Mouse (Mus musculus) adrenal gland, postnatal 0 days (tissue): ENCODE data around the gene Angptl4. TPM values are rescaled to one million over a fixed set of nuclear protein-coding genes. Genes with fewer than 3 reads are reported as not detected.

Experiments used
- polyA plus RNA-seq: library from polyadenylated mRNA; unstranded; fragments of >200 nt; fragmentation: Nextera tagmentation; extraction: Ambion mirVana; gene quantifications from 2 replicates; pipeline ENCODE4 v1.2.1, GENCODE M21; 2015

Gene Angptl4
- 84.8 and 87.3 TPM in 2 replicates for polyA plus RNA-seq

GRCm38 (mm10) chr17:33781124-33781977, at the start of gene Angptl4:
Gene Angptl4 (minus strand): TSS chr17:33781830.

GRCm38 (mm10) chr17:33824084-33824996, 42.7 kb upstream of the Angptl4 start, which contains the start of the genes Rps28 and Ndufa7:
Gene Rps28 (minus strand): TSS chr17:33824562.
Gene Ndufa7 (plus strand): TSS chr17:33824572.

GRCm38 (mm10) chr17:33810334-33811141, 28.9 kb upstream of the Angptl4 start, which contains the start of gene Kank3:
Gene Kank3 (plus strand): TSS chr17:33810519.

GRCm38 (mm10) chr17:33760255-33761165, 21.1 kb downstream of the Angptl4 start, which contains the start of gene Rab11b:
Gene Rab11b (minus strand): TSS chr17:33760530.

Other genes with a start within 250 kb of the Angptl4 start
- 2.0 and 2.3 TPM in 2 replicates for gene Myo1f, start 226.1 kb downstream of the Angptl4 start, polyA plus RNA-seq
- 32.0 and 42.3 TPM in 2 replicates for gene Zfp414, start 152.7 kb downstream of the Angptl4 start, polyA plus RNA-seq
- gene Pram1, start 143.8 kb downstream of the Angptl4 start, polyA plus RNA-seq = 0.71 TPM in 1 of 2 replicates, not detected in the other
- gene Hnrnpm, start 95.0 kb downstream of the Angptl4 start, polyA plus RNA-seq = 123 and 153 TPM in 2 replicates
- 84.2 and 105 TPM in 2 replicates for gene March2, start 63.2 kb downstream of the Angptl4 start, polyA plus RNA-seq
- gene Rab11b, start 21.3 kb downstream of the Angptl4 start, polyA plus RNA-seq = 248 and 296 TPM in 2 replicates
- 50.5 and 107 TPM in 2 replicates for gene Kank3, start 28.7 kb upstream of the Angptl4 start, polyA plus RNA-seq
- 1,247 and 1,332 TPM in 2 replicates for gene Rps28, start 42.7 kb upstream of the Angptl4 start, polyA plus RNA-seq
- 987 and 1,283 TPM in 2 replicates for gene Ndufa7, start 42.7 kb upstream of the Angptl4 start, polyA plus RNA-seq
- gene Cd320, start 61.3 kb upstream of the Angptl4 start, polyA plus RNA-seq = 89.3 and 138 TPM in 2 replicates
- gene Gm7029, start 92.0 kb upstream of the Angptl4 start, polyA plus RNA-seq = not detected in 2 replicates
- 2.3 and 3.1 TPM in 2 replicates for gene Kifc1, start 108.8 kb upstream of the Angptl4 start, polyA plus RNA-seq
- 0.27 TPM in 1 of 2 replicates, not detected in the other for gene Platr17, start 123.3 kb upstream of the Angptl4 start, polyA plus RNA-seq
- 23.8 and 32.1 TPM in 2 replicates for gene Daxx, start 127.6 kb upstream of the Angptl4 start, polyA plus RNA-seq
- gene Tapbp, start 134.1 kb upstream of the Angptl4 start, polyA plus RNA-seq = 72.5 and 91.8 TPM in 2 replicates
- gene Zbtb22, start 134.1 kb upstream of the Angptl4 start, polyA plus RNA-seq = 14.6 and 16.5 TPM in 2 replicates
- 20.0 and 32.4 TPM in 2 replicates for gene Rgl2, start 147.7 kb upstream of the Angptl4 start, polyA plus RNA-seq
- 108 and 142 TPM in 2 replicates for gene Pfdn6, start 158.5 kb upstream of the Angptl4 start, polyA plus RNA-seq
- 17.5 and 21.3 TPM in 2 replicates for gene Wdr46, start 158.8 kb upstream of the Angptl4 start, polyA plus RNA-seq
- gene B3galt4, start 169.7 kb upstream of the Angptl4 start, polyA plus RNA-seq = 7.6 and 8.1 TPM in 2 replicates
- gene Vps52, start 174.0 kb upstream of the Angptl4 start, polyA plus RNA-seq = 28.4 and 40.1 TPM in 2 replicates
- gene Rps18, start 174.2 kb upstream of the Angptl4 start, polyA plus RNA-seq = 2,003 and 3,084 TPM in 2 replicates
- 146 and 274 TPM in 2 replicates for gene H2-K1, start 218.5 kb upstream of the Angptl4 start, polyA plus RNA-seq
- gene Ring1, start 242.8 kb upstream of the Angptl4 start, polyA plus RNA-seq = 22.3 and 29.6 TPM in 2 replicates
- gene H2-Ke6, start 246.2 kb upstream of the Angptl4 start, polyA plus RNA-seq = 105 and 163 TPM in 2 replicates
- gene Slc39a7, start 249.9 kb upstream of the Angptl4 start, polyA plus RNA-seq = 99.2 and 160 TPM in 2 replicates
- 33.2 and 38.4 TPM in 2 replicates for gene Rxrb, start 250.0 kb upstream of the Angptl4 start, polyA plus RNA-seq